Mouse (Mus musculus) forebrain, embryonic 16.5 days (tissue): ENCODE results near the gene Cacna2d3. TPM values are rescaled to one million over a fixed set of nuclear protein-coding genes. Genes with fewer than 3 reads are reported as not detected.

Experiments used
- ATAC-seq: fragments of 200-750 bp; cut with Nextera tagmentation; 2 replicates; pipeline ENCODE4 v1.8.0; 2017; ENCODE audit warnings: mild to moderate bottlenecking, moderate library complexity
- H3K27ac ChIP-seq: fragments of 300-500 bp; sonication (generic); 2 replicates; pipeline ENCODE4 v1.5.1; 2014; ENCODE audit warnings: low read length, control low read depth
- H3K27me3 ChIP-seq: fragments of 300-500 bp; sonication (generic); replicated peaks from 2 replicates; pipeline ENCODE4 v1.6.1; 2014; ENCODE audit warnings: low read length; ENCODE audit not compliant: control insufficient read depth, insufficient read depth
- H3K36me3 ChIP-seq: fragments of 300-500 bp; sonication (generic); 2 replicates; pipeline ENCODE4 v1.6.1; 2014; ENCODE audit not compliant: control insufficient read depth, insufficient read depth
- H3K4me1 ChIP-seq: fragments of 300-500 bp; sonication (generic); replicated peaks from 2 replicates; pipeline ENCODE4 v1.6.1; 2014; ENCODE audit warnings: low read length; ENCODE audit not compliant: control insufficient read depth, insufficient read depth
- H3K4me2 ChIP-seq: fragments of 300-500 bp; sonication (generic); 2 replicates; pipeline ENCODE4 v1.6.1; 2014; ENCODE audit warnings: mild to moderate bottlenecking, low read length, control low read depth
- H3K4me3 ChIP-seq: fragments of 300-500 bp; sonication (generic); replicated peaks from 2 replicates; pipeline ENCODE4 v1.5.1; 2014; ENCODE audit warnings: mild to moderate bottlenecking, low read length, control low read depth
- H3K9ac ChIP-seq: fragments of 300-500 bp; sonication (generic); replicated peaks from 2 replicates; pipeline ENCODE4 v1.6.1; 2014; ENCODE audit warnings: low read depth, low read length, control low read depth
- H3K9me3 ChIP-seq: fragments of 300-500 bp; sonication (generic); 2 replicates; pipeline ENCODE4 v1.6.1; 2016; ENCODE audit warnings: low read length; ENCODE audit not compliant: control insufficient read depth
- WGBS: fragments of 180-500 bp; shearing (Covaris S2); extraction: QIAGEN DNeasy Blood & Tissue Kit; methylation state at CpG from one replicate; pipeline ENCODE4 v1.1.7; 2014; 5-methylcytosine and 5-hydroxymethylcytosine counted together
- polyA plus RNA-seq: library from polyadenylated mRNA; unstranded; fragments of >200 nt; fragmentation: Nextera tagmentation; extraction: Ambion mirVana; gene quantifications from 2 replicates; pipeline ENCODE4 v1.2.1, GENCODE M21; 2015

Cacna2d3 gene
- polyA plus RNA-seq, 1 experiment from 2014 or later = 34.0 TPM

GRCm38 (mm10) chr14:29009644-29010043 lies 712.0 kb downstream of the Cacna2d3 start:
- H3K4me3 ChIP-seq = no peak overlapping the region
- ATAC-seq = no peak
- no peak overlapping the region for H3K27ac ChIP-seq
- 0 out of 2 replicates have a peak, but pooled peaks cover 2% of the 10 kb centered on the region for H3K9me3 ChIP-seq
- no peaks in the 10 kb centered on the region for H3K27me3 ChIP-seq
- WGBS = 92% methylated on average over 4 of the region's 4 CpGs
- no peaks in the 10 kb centered on the region for H3K36me3 ChIP-seq
- no peak overlapping the region for H3K4me2 ChIP-seq
- no peak overlapping the region for H3K9ac ChIP-seq
- H3K4me1 ChIP-seq = 0 out of 2 replicates have a peak, but pooled peaks cover 2% of the 10 kb centered on the region

GRCm38 (mm10) chr14:29005228-29005840 lies 716.3 kb downstream of the Cacna2d3 start:
- no peak for ATAC-seq
- Histone ChIP-seq H3K4me3 (no peak overlapping the region), H3K4me2 (no peak overlapping the region), H3K9ac (no peak overlapping the region), H3K27me3 (no peaks in the 10 kb centered on the region), H3K4me1 (0 out of 2 replicates have a peak, but pooled peaks cover 2% of the 10 kb centered on the region), H3K9me3 (no peaks in the 10 kb centered on the region), H3K36me3 (no peaks in the 10 kb centered on the region), H3K27ac (no peak overlapping the region)
- WGBS = 89% methylated on average over 5 of the region's 5 CpGs

- Histone ChIP-seq H3K4me1 (no peaks in the 10 kb centered on the region), H3K27ac (no peak overlapping the region), H3K27me3 (no peaks in the 10 kb centered on the region), H3K4me3 (no peak overlapping the region), H3K4me2 (no peak overlapping the region), H3K36me3 (no peaks in the 10 kb centered on the region), H3K9ac (no peak overlapping the region), H3K9me3 (no peaks in the 10 kb centered on the region)
- ATAC-seq = no peak
- WGBS = 96% methylated on average over 3 of the region's 3 CpGs
Observed at GRCm38 (mm10) chr14:28996569-28996968, 725.1 kb downstream of the Cacna2d3 start.

GRCm38 (mm10) chr14:28988211-28988900 lies 733.3 kb downstream of the Cacna2d3 start:
- H3K4me2 ChIP-seq = no peak overlapping the region
- H3K27ac ChIP-seq = no peak overlapping the region
- no peak overlapping the region for H3K4me3 ChIP-seq
- ATAC-seq = no peak
- no peak overlapping the region for H3K9ac ChIP-seq
- no peaks in the 10 kb centered on the region for H3K36me3 ChIP-seq
- 83% methylated on average over 7 of the region's 7 CpGs for WGBS
- H3K9me3 ChIP-seq = no peaks in the 10 kb centered on the region
- H3K4me1 ChIP-seq = no peaks in the 10 kb centered on the region
- H3K27me3 ChIP-seq = no peaks in the 10 kb centered on the region

- WGBS = 85% methylated on average over 2 of the region's 2 CpGs
- Histone ChIP-seq H3K36me3 (no peaks in the 10 kb centered on the region), H3K9ac (no peak overlapping the region), H3K4me1 (no peaks in the 10 kb centered on the region; the same call in 1 of the 2 replicates), H3K27me3 (no peaks in the 10 kb centered on the region), H3K4me2 (no peak overlapping the region), H3K9me3 (no peaks in the 10 kb centered on the region), H3K27ac (no peak overlapping the region), H3K4me3 (no peak overlapping the region)
- no peak for ATAC-seq
Observed at GRCm38 (mm10) chr14:28984276-28984675, 737.4 kb downstream of the Cacna2d3 start.

GRCm38 (mm10) chr14:28980482-28980881 lies 741.2 kb downstream of the Cacna2d3 start:
- H3K4me3 ChIP-seq = no peak overlapping the region
- H3K9me3 ChIP-seq = no peaks in the 10 kb centered on the region
- no peaks in the 10 kb centered on the region for H3K27me3 ChIP-seq
- 23% methylated on average over 3 of the region's 3 CpGs for WGBS
- no peak overlapping the region for H3K27ac ChIP-seq
- no peaks in the 10 kb centered on the region for H3K36me3 ChIP-seq
- H3K9ac ChIP-seq = no peak overlapping the region
- H3K4me1 ChIP-seq = no peaks in the 10 kb centered on the region; the same call in 1 of the 2 replicates
- H3K4me2 ChIP-seq = no peak overlapping the region
- no peak for ATAC-seq

- Histone ChIP-seq H3K27me3 (no peaks in the 10 kb centered on the region), H3K4me2 (no peak overlapping the region), H3K4me1 (no peaks in the 10 kb centered on the region; the same call in 1 of the 2 replicates), H3K27ac (no peak overlapping the region), H3K9ac (no peak overlapping the region), H3K36me3 (no peaks in the 10 kb centered on the region), H3K4me3 (no peak overlapping the region), H3K9me3 (no peaks in the 10 kb centered on the region)
- ATAC-seq = no peak
- WGBS = 77% methylated on average over 2 of the region's 2 CpGs
Observed at GRCm38 (mm10) chr14:28979230-28979629, 742.4 kb downstream of the Cacna2d3 start.

GRCm38 (mm10) chr14:28972620-28973019 lies 749.0 kb downstream of the Cacna2d3 start:
- H3K4me2 ChIP-seq = no peak overlapping the region
- no peaks in the 10 kb centered on the region for H3K9me3 ChIP-seq
- no peak for ATAC-seq
- WGBS = 5% methylated on average over 5 of the region's 5 CpGs
- no peaks in the 10 kb centered on the region for H3K27me3 ChIP-seq
- no peaks in the 10 kb centered on the region for H3K36me3 ChIP-seq
- H3K4me1 ChIP-seq = no peaks in the 10 kb centered on the region
- H3K27ac ChIP-seq = no peak overlapping the region
- H3K9ac ChIP-seq = no peak overlapping the region
- H3K4me3 ChIP-seq = no peak overlapping the region

GRCm38 (mm10) chr14:28969247-28969646 lies 752.4 kb downstream of the Cacna2d3 start:
- Histone ChIP-seq H3K9me3 (no peaks in the 10 kb centered on the region), H3K36me3 (no peaks in the 10 kb centered on the region), H3K9ac (no peak overlapping the region), H3K27ac (no peak overlapping the region), H3K27me3 (no peaks in the 10 kb centered on the region), H3K4me1 (no peaks in the 10 kb centered on the region), H3K4me3 (no peak overlapping the region), H3K4me2 (no peak overlapping the region)
- 77% methylated on average over 4 of the region's 4 CpGs for WGBS
- no peak for ATAC-seq
